Mouse (Mus musculus) bone marrow, adult 2 months (tissue): ENCODE measurements around the gene Nusap1. TPM values are rescaled to one million over a fixed set of nuclear protein-coding genes. Genes with fewer than 3 reads are reported as not detected.

Experiments
- H3K27ac ChIP-seq: fragments of 200-500 bp; 2 replicates; pipeline ENCODE4 v1.5.1; 2012; ENCODE audit warnings: low read depth, mild to moderate bottlenecking, control low read depth, inconsistent platforms, low read length; ENCODE audit not compliant: control insufficient read depth, poor library complexity, insufficient read depth
- H3K4me1 ChIP-seq: fragments of 200-500 bp; 2 replicates; pipeline ENCODE4 v1.6.1; 2011; ENCODE audit warnings: low read length; ENCODE audit not compliant: control insufficient read depth, insufficient read depth
- H3K4me3 ChIP-seq: fragments of 200-500 bp; replicated peaks from 2 replicates; pipeline ENCODE3; 2011; ENCODE audit warnings: mild to moderate bottlenecking, low read depth, low read length, control low read depth; ENCODE audit not compliant: control insufficient read depth
- CTCF ChIP-seq: fragments of 200-500 bp; IDR thresholded peaks from 2 replicates; pipeline ENCODE4 v1.5.1; 2011; ENCODE audit warnings: low read length, control low read depth; ENCODE audit not compliant: control insufficient read depth, insufficient read depth
- POLR2A ChIP-seq: fragments of 200-500 bp; IDR thresholded peaks from 2 replicates; pipeline ENCODE4 v1.6.1; 2011; ENCODE audit warnings: low read depth, mild to moderate bottlenecking, control low read depth, low read length, borderline replicate concordance; ENCODE audit not compliant: control insufficient read depth
- WGBS: fragments of 180-500 bp; shearing (Covaris S2); methylation state at CpG from one replicate; pipeline ENCODE4 v1.1.7; 2018; 5-methylcytosine and 5-hydroxymethylcytosine counted together
- polyA plus RNA-seq: library from polyadenylated mRNA; stranded (reverse); fragments of >200 nt; gene quantifications from 2 replicates; pipeline ENCODE4 v1.2.4, GENCODE M21; 2011; ENCODE audit warnings: low replicate concordance; ENCODE audit not compliant: missing spikeins, insufficient read depth, insufficient read length

The Nusap1 gene
- polyA plus RNA-seq, 1 experiment: 65.0 TPM

DNA sequence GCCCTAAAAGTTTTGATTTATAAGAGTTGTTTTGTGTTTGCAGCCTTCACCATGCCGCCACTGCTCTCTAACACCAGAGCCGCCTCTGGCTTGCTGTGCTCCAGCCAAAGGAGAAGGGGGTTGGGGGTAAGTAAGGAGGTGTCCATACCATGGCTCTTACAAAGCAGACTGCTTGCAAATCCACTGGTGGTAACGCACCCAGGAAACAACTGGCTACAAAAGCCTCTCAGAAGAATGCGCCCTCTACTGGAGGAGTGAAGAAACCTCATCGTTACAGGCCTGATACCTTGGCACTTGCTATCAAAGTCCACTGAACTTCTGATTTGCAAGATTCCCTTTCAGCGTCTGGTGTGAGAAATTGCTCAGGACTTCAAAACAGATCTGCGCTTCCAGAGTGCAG is 50.9 kb downstream of the Nusap1 start:
- WGBS: 41% methylated on average over 7 of the region's 7 CpGs
- H3K4me1 ChIP-seq: no peaks in the 10 kb centered on the region
- no peak overlapping the region for H3K27ac ChIP-seq
- no peak overlapping the region for H3K4me3 ChIP-seq
- TF ChIP-seq CTCF: peak; percentile 50; the same call in 1 of the 2 replicates
- no peak for TF ChIP-seq POLR2A

DNA sequence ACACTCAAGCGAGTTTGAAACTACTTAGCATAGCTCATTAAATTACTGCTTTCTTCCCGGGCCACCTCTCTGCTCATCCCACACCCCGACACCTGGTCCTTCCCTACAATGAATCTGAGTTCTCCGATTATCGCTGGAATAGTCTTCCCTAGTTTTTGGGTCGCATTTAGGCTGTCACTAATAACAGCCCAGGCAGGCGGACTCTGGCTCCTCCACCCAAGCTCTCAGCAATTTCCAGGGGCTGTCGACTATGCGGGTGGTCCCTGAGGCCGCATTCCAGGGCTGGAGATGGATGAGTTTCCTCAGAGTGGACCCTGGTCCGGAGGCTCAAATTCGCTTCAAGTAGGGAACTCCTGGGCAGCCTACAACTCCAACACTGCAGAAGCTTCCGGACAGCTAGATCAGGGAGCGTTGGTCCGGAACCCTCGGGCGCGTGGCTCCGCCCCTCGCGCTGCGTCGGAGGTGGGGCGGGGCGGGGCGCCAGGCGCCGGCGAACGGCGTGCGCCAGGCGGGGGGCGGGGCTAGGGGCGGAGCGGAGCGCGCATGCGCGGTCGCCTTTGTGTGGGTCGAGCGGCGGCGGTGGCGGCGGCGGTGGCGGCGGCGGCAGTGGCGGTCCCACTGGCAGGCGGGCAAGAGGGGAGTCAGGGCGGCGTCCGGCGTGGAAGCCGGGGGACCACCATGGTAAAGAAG is 56.6 kb downstream of the Nusap1 start, which contains the start of gene Rtf1:
Gene Rtf1 (plus strand): TSS at position 544 of the 690 bp plus-strand sequence.
- Histone ChIP-seq H3K4me1 (no peaks in the 10 kb centered on the region), H3K27ac (peak within 1 kb of the TSS; percentile 86), H3K4me3 (peak within 1 kb of the TSS; percentile 98)
- no peak for TF ChIP-seq CTCF
- TF ChIP-seq POLR2A: peak; percentile 85
- under 1% methylated on average over 58 of the region's 58 CpGs for WGBS

- Histone ChIP-seq H3K27ac (peak overlapping the region; percentile 64), H3K4me1 (no peaks in the 10 kb centered on the region), H3K4me3 (peak overlapping the region; percentile 98)
- WGBS: under 1% methylated on average over 39 of the region's 39 CpGs
- TF ChIP-seq POLR2A (no peak), CTCF (no peak)
Measured at GRCm38 (mm10) chr2:119675215-119675784, 57.2 kb downstream of the Nusap1 start.

- TF ChIP-seq CTCF: no peak
- TF ChIP-seq POLR2A: no peak
- 0% methylated on average over 5 of the region's 5 CpGs for WGBS
- Histone ChIP-seq H3K4me3 (peak overlapping the region; percentile 98), H3K27ac (no peak overlapping the region; the same call in 1 of the 2 replicates), H3K4me1 (no peaks in the 10 kb centered on the region)
Measured at GRCm38 (mm10) chr2:119675831-119676230, 57.7 kb downstream of the Nusap1 start.

GRCm38 (mm10) chr2:119683706-119684105 is 65.6 kb downstream of the Nusap1 start:
- TF ChIP-seq POLR2A: no peak
- no peak for TF ChIP-seq CTCF
- no peak overlapping the region for H3K4me3 ChIP-seq
- 83% methylated on average over 2 of the region's 2 CpGs for WGBS
- no peak overlapping the region for H3K27ac ChIP-seq
- H3K4me1 ChIP-seq: peaks cover 1% of the 10 kb centered on the region; the same call in 1 of the 2 replicates

DNA sequence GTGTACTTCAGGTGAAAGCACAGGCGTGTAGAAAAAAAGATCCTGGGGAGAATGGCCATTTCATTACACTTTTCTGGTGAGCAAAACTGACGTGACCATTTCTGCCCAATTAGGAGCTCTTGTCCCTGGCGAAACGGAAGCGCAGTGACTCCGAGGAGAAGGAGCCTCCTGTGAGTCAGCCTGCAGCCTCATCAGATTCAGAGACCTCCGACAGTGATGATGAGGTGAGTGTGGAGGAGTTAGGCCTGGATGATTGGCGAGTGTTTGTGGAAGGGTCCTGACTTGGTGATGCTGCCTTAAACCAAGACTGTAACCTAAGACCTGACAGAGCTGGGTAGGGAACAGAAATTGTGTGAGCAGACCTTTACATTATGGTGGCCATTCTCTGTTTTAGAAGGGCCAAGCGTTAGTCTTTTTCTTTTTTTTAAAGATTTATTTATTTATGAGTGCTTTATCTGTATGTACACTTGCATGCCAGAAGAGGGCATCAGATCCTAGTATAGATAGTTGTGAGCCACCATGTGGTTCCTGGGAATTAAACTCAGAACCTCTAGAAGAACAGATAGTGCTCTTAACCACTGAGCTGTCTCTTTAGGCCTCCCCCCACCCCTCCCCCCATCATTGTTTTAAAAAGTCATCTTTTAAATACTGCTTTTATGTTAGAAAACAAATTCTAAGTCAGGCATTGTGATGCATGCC is 74.1 kb downstream of the Nusap1 start:
- Histone ChIP-seq H3K4me3 (no peak overlapping the region), H3K4me1 (no peaks in the 10 kb centered on the region), H3K27ac (no peak overlapping the region)
- TF ChIP-seq POLR2A (no peak), CTCF (no peak)
- 87% methylated on average over 9 of the region's 9 CpGs for WGBS

DNA sequence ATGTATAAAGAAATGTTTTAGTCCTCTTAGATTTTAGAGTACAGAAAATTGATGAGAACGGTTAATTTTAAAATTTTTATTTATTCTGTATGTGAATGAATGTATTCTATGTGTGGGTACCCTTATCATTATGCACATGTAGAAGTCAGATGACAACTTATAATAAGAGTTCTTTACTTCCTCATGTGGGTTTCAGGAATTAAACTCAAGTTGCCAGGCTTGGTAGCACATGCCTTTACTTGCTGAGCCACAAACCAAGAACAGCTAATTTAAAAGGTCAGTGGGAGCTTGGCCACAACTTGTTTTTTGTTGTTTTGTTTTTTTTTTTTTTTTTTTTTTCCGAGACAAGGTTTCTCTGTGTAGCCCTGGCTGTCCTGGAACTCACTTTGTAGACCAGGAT is 76.7 kb downstream of the Nusap1 start:
- Histone ChIP-seq H3K27ac (no peak overlapping the region), H3K4me1 (peaks cover 1% of the 10 kb centered on the region; the same call in 1 of the 2 replicates), H3K4me3 (no peak overlapping the region)
- TF ChIP-seq CTCF (no peak), POLR2A (no peak)
- WGBS: 75% methylated on average over 2 of the region's 2 CpGs

GRCm38 (mm10) chr2:119696111-119696510 is 78.0 kb downstream of the Nusap1 start:
- TF ChIP-seq POLR2A (no peak), CTCF (no peak)
- 83% methylated on average over 1 of the region's 1 CpGs for WGBS
- H3K27ac ChIP-seq: no peak overlapping the region

GRCm38 (mm10) chr2:119698472-119698871 is 80.4 kb downstream of the Nusap1 start:
- no peak overlapping the region for H3K27ac ChIP-seq
- H3K4me1 ChIP-seq: peaks cover 1% of the 10 kb centered on the region; the same call in 1 of the 2 replicates
- TF ChIP-seq CTCF: no peak
- no peak for TF ChIP-seq POLR2A
- WGBS: 20% methylated on average over 2 of the region's 2 CpGs
- no peak overlapping the region for H3K4me3 ChIP-seq

More at GRCm38 (mm10) chr2:119696111-119696510, 78.0 kb downstream of the Nusap1 start:
- Histone ChIP-seq H3K4me3 (no peak overlapping the region), H3K4me1 (peaks cover 1% of the 10 kb centered on the region; the same call in 1 of the 2 replicates)
